Mouse (Mus musculus): ENCODE results near the gene Gm26992. TPM values are rescaled to one million over a fixed set of nuclear protein-coding genes. Genes with fewer than 3 reads are reported as not detected.
"Not testable (repeated sequence)": the region's sequence is repeated elsewhere in the genome, so short reads cannot be mapped to it uniquely, and the experiment has no call there.

The Gm26992 gene
- total and polyA plus RNA-seq, 2 experiments from 2014 or later, result not detected

DNA sequence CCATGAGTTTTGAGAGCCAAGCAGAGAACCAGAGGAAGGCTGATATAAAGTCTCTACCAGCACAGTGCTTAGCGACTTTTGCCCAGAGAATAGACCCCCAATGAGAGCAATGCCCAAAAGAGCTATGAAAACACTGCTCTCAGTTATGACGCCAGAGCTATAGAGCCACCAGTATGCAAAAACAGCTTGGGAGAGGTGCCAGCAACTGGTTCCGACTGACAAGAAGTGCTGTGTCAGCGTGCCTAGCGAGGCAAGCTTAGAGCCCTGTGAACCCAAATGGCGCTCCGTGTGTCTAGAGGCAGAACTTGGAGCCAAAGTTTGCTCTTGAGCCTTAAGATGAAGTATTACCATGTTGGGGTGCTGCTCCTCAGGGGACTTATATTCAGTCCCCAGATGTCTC lies 5.9 kb downstream of the Gm26992 start:
- Histone ChIP-seq H3K27me3 (ENCODE audit: insufficient read depth, low read length) (no peaks in the 10 kb centered on the region), H3K9ac (replicated peaks; ENCODE audit: low read length) (no peak overlapping the region)
- 67% methylated on average over 7 of the region's 7 CpGs for WGBS

DNA sequence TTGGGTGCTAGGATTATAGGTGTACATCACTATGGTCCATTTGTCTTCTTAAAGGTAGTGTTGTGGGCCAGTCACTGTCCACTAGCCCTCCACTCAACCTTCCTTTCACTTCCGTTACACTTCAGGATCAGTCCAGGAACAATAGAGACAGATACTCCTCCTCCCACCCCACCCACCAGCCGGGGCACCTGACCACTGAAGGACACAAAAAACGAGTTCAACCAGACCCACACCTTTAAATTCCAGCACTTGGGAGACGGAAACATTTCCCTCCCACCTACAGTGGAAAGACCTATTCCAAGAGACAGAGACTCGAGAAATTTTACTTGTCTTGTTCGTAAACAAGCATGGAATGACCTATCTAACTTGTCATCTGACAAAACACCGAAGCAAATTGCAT lies 10.5 kb downstream of the Gm26992 start:
- no peaks in the 10 kb centered on the region for H3K36me3 ChIP-seq (ENCODE audit: insufficient read depth, low read length)
- 72% methylated on average over 7 of the region's 7 CpGs for WGBS
- no peak overlapping the region for H3K4me2 ChIP-seq (ENCODE audit: low read depth, low read length)
- TF ChIP-seq CTCF (IDR thresholded peaks at IDR 0.05; ENCODE audit: low read depth), result no peak
- no peaks in the 10 kb centered on the region for H3K9me3 ChIP-seq (ENCODE audit: low read length)
- no peak overlapping the region for H3K27ac ChIP-seq
- H3K4me3 ChIP-seq (ENCODE audit: low read length), result no peak overlapping the region
- no peaks in the 10 kb centered on the region for H3K4me1 ChIP-seq (ENCODE audit: insufficient read depth, low read length)
- no peak for ATAC-seq
- H3K9ac ChIP-seq (replicated peaks; ENCODE audit: low read length), result no peak overlapping the region
- peaks cover 4% of the 10 kb centered on the region for H3K27me3 ChIP-seq (ENCODE audit: insufficient read depth, low read length)
- no peak for DNase-seq (ENCODE audit: low spot score)

More for the DNA sequence above, 5.9 kb downstream of the Gm26992 start:
- Histone ChIP-seq H3K27ac (no peak overlapping the region), H3K4me3 (ENCODE audit: low read length) (no peak overlapping the region), H3K4me1 (ENCODE audit: insufficient read depth, low read length) (no peaks in the 10 kb centered on the region), H3K36me3 (ENCODE audit: insufficient read depth, low read length) (no peaks in the 10 kb centered on the region), H3K9me3 (ENCODE audit: low read length) (no peaks in the 10 kb centered on the region), H3K4me2 (ENCODE audit: low read depth, low read length) (no peak overlapping the region)
- ATAC-seq (no peak), DNase-seq (ENCODE audit: low spot score) (no peak)
- no peak for TF ChIP-seq CTCF (IDR thresholded peaks at IDR 0.05; ENCODE audit: low read depth)

- no peaks in the 10 kb centered on the region for H3K4me1 ChIP-seq (ENCODE audit: insufficient read depth, low read length)
- peaks cover 4% of the 10 kb centered on the region for H3K27me3 ChIP-seq (ENCODE audit: insufficient read depth, low read length)
- WGBS, result 22% methylated on average over 9 of the region's 9 CpGs
- H3K27ac ChIP-seq, result no peak overlapping the region
- no peaks in the 10 kb centered on the region for H3K9me3 ChIP-seq (ENCODE audit: low read length)
- TF ChIP-seq CTCF (IDR thresholded peaks at IDR 0.05; ENCODE audit: low read depth), result no peak
- H3K4me3 ChIP-seq (ENCODE audit: low read length), result no peak overlapping the region; the same call in 1 of the 2 replicates
- DNase-seq (ENCODE audit: low spot score), result no peak
- no peak overlapping the region for H3K9ac ChIP-seq (replicated peaks; ENCODE audit: low read length)
- H3K4me2 ChIP-seq (ENCODE audit: low read depth, low read length), result no peak overlapping the region
- H3K36me3 ChIP-seq (ENCODE audit: insufficient read depth, low read length), result no peaks in the 10 kb centered on the region
- no peak for ATAC-seq
These were observed 16.2 kb downstream of the Gm26992 start for GRCm38 (mm10) chrX:103438023-103438422.

GRCm38 (mm10) chrX:103440803-103441202 lies 19.0 kb downstream of the Gm26992 start:
- no peaks in the 10 kb centered on the region for H3K9me3 ChIP-seq (ENCODE audit: low read length)
- H3K4me2 ChIP-seq (ENCODE audit: low read depth, low read length), result no peak overlapping the region
- DNase-seq (ENCODE audit: low spot score), result peak; percentile 83
- H3K4me3 ChIP-seq (ENCODE audit: low read length), result no peak overlapping the region
- H3K4me1 ChIP-seq (ENCODE audit: insufficient read depth, low read length), result no peaks in the 10 kb centered on the region
- WGBS, result 8% methylated on average over 1 of the region's 1 CpGs
- H3K27ac ChIP-seq, result no peak overlapping the region
- H3K36me3 ChIP-seq (ENCODE audit: insufficient read depth, low read length), result no peaks in the 10 kb centered on the region
- H3K27me3 ChIP-seq (ENCODE audit: insufficient read depth, low read length), result peaks cover 3% of the 10 kb centered on the region; the same call in 1 of the 2 replicates
- TF ChIP-seq CTCF (IDR thresholded peaks at IDR 0.05; ENCODE audit: low read depth), result peak; percentile 73
- no peak for ATAC-seq
- no peak overlapping the region for H3K9ac ChIP-seq (replicated peaks; ENCODE audit: low read length)

DNA sequence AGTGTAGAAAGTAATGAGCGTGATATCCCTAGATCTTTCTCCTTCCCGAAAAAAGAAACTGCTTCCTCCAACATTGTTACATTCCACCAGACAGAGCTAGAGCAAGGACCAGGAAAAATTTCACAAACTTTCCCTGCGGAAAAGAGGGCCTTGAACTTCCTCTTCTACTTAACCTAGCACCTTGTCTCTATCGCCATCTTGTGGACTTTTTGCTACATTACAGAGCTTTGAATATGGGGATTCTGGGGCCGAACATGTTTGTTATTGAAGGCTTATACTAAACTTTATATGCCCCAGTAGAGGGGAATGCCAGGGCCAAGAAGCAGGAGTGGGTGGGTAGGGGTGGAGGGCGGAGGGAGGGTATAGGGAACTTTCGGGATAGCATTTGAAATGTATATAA lies 21.9 kb downstream of the Gm26992 start:
- H3K9me3 ChIP-seq (ENCODE audit: low read length), result no peaks in the 10 kb centered on the region
- H3K27ac ChIP-seq, result no peak overlapping the region
- DNase-seq (ENCODE audit: low spot score), result peak; percentile 67
- ATAC-seq, result no peak
- H3K4me1 ChIP-seq (ENCODE audit: insufficient read depth, low read length), result no peaks in the 10 kb centered on the region; the same call in 1 of the 2 replicates
- no peaks in the 10 kb centered on the region for H3K36me3 ChIP-seq (ENCODE audit: insufficient read depth, low read length)
- no peak overlapping the region for H3K4me2 ChIP-seq (ENCODE audit: low read depth, low read length)
- TF ChIP-seq CTCF (IDR thresholded peaks at IDR 0.05; ENCODE audit: low read depth), result peak; percentile 65
- no peak overlapping the region for H3K4me3 ChIP-seq (ENCODE audit: low read length)
- peaks cover 13% of the 10 kb centered on the region; the same call in 1 of the 2 replicates for H3K27me3 ChIP-seq (ENCODE audit: insufficient read depth, low read length)
- 32% methylated on average over 7 of the region's 7 CpGs for WGBS
- no peak overlapping the region for H3K9ac ChIP-seq (replicated peaks; ENCODE audit: low read length)

- Histone ChIP-seq H3K36me3 (ENCODE audit: insufficient read depth, low read length) (no peaks in the 10 kb centered on the region), H3K4me2 (ENCODE audit: low read depth, low read length) (peak overlapping the region; percentile 66), H3K9ac (replicated peaks; ENCODE audit: low read length) (0 out of 2 replicates have a peak overlapping the region, but pooled peaks have one; percentile 19), H3K4me3 (ENCODE audit: low read length) (peak overlapping the region; percentile 43), H3K9me3 (ENCODE audit: low read length) (no peaks in the 10 kb centered on the region), H3K27ac (no peak overlapping the region), H3K4me1 (ENCODE audit: insufficient read depth, low read length) (no peaks in the 10 kb centered on the region; the same call in 1 of the 2 replicates), H3K27me3 (ENCODE audit: insufficient read depth, low read length) (peaks cover 16% of the 10 kb centered on the region; the same call in 1 of the 2 replicates)
- peak; percentile 59; the same call in 1 of the 2 replicates for ATAC-seq
- TF ChIP-seq CTCF (IDR thresholded peaks at IDR 0.05; ENCODE audit: low read depth), result no peak
- WGBS, result 12% methylated on average over 34 of the region's 34 CpGs
- DNase-seq (ENCODE audit: low spot score), result peak; percentile 2
These were observed 25.8 kb downstream of the Gm26992 start for GRCm38 (mm10) chrX:103447539-103448169.

DNA sequence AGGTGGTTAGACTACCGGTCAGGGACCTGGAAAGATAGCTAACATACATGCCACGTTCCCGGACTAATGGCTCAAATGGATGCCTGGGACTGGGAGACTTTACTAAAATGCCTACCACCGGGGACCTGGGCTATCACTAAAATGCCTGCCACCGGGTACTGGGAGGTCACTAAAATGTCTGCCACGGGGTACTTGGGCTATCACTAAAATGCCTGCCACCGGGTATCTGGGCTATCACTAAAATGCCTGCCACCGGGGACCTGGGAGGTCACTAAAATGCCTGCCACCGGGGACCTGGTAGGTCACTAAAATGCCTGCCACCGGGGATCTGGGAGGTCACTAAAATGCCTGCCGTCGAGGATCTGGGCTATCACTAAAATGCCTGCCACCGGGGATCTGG lies 26.6 kb downstream of the Gm26992 start:
- not testable (repeated sequence) for H3K9me3 ChIP-seq (ENCODE audit: low read length); H3K9ac ChIP-seq (replicated peaks; ENCODE audit: low read length); DNase-seq (ENCODE audit: low spot score); H3K27ac ChIP-seq; ATAC-seq; H3K4me1 ChIP-seq (ENCODE audit: insufficient read depth, low read length); H3K36me3 ChIP-seq (ENCODE audit: insufficient read depth, low read length)
- peak overlapping the region; percentile 43 for H3K4me3 ChIP-seq (ENCODE audit: low read length)
- 64% methylated on average over 11 of the region's 13 CpGs for WGBS
- peak overlapping the region; percentile 66 for H3K4me2 ChIP-seq (ENCODE audit: low read depth, low read length)
- peaks cover 16% of the 10 kb centered on the region; the same call in 1 of the 2 replicates for H3K27me3 ChIP-seq (ENCODE audit: insufficient read depth, low read length)

GRCm38 (mm10) chrX:103448943-103449722 lies 27.3 kb downstream of the Gm26992 start:
- H3K27ac ChIP-seq; H3K9me3 ChIP-seq (ENCODE audit: low read length); H3K4me2 ChIP-seq (ENCODE audit: low read depth, low read length); H3K4me1 ChIP-seq (ENCODE audit: insufficient read depth, low read length); DNase-seq (ENCODE audit: low spot score); H3K9ac ChIP-seq (replicated peaks; ENCODE audit: low read length); H3K4me3 ChIP-seq (ENCODE audit: low read length); H3K36me3 ChIP-seq (ENCODE audit: insufficient read depth, low read length); ATAC-seq: not testable (repeated sequence)
- 68% methylated on average over 19 of the region's 27 CpGs for WGBS
- peaks cover 16% of the 10 kb centered on the region; the same call in 1 of the 2 replicates for H3K27me3 ChIP-seq (ENCODE audit: insufficient read depth, low read length)
